8 mouse cellular contexts compared by ENCODE assay signal in the genomic region with DNA sequence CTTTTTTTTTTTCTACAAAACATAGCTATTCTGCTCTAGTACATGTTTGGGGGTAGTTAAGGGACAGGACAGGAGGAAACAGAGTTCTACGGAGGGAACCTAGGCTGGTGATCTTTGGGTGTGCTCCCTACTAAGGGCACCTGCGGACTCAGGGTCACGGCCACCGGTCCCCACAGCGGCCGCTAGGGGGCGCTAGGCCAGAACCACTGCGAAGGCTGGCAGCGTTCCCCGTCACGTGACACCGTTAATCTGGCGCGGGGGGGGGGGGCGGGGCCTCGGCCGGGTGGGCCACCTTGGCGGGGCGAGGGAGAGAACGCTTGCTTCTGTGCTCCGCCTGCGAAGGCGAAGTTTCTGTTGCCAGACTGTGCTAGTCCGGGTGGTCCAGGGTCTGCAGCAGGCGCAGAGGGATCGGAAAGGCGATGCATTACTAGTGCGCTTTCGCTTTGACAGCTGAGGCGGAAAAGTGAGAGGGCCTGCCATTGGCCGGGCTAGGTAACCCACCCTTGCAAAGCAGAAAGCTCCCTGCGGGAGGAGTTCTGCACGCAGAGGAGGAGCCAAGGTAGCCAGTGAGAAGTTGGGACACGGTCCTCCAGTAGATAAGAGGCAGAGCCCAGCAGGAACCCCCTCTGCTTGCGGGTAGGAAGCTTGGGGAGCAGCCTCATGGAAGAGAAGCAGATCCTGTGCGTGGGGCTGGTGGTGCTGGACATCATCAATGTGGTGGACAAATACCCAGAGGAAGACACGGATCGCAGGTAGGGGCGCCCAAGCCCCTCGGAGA. TPM values are rescaled to one million over a fixed set of nuclear protein-coding genes. Genes with fewer than 3 reads are reported as not detected.
DNase-seq lines count a peak whose midpoint lies in the region; ATAC-seq and TF ChIP-seq lines count a peak whose summit lies in the region.

A gene (plus strand): TSS at position 176 of the 778 bp plus-strand sequence.

- peak; percentile 97 to 98 for DNase-seq in B cell, adult 2 months
- peak; percentile 89 to 90 for DNase-seq in heart, adult 9 months (ENCODE audit: low spot score in 2 of 2)
- DNase-seq in kidney, adult 9 months, result peak; percentile 95
- DNase-seq in limb, embryonic 14.5 days (ENCODE audit: low spot score), result peak; percentile 90
- DNase-seq in spleen, adult 2 months (ENCODE audit: low read depth in 1 of 2, low spot score in 2 of 2), result peak; percentile 76 to 91

- H3K4me3 ChIP-seq in bone marrow macrophage, adult 2 months (ENCODE audit: insufficient read depth, low read length), result peak within 1 kb of the TSS; percentile 96
- peak within 1 kb of the TSS; percentile 53 for H3K4me3 ChIP-seq in embryonic facial prominence, embryonic 15.5 days (replicated peaks)
- peak within 1 kb of the TSS; percentile 42 for H3K4me3 ChIP-seq in limb, embryonic 14.5 days (replicated peaks; ENCODE audit: low read length)
- peak within 1 kb of the TSS; percentile 61 for H3K4me3 ChIP-seq in midbrain, embryonic 16.5 days (ENCODE audit: low read depth, low read length)
- peak within 1 kb of the TSS; percentile 77 for H3K4me3 ChIP-seq in spleen, adult 2 months (ENCODE audit: extremely low read depth, insufficient read depth, insufficient read length)

- 0 out of 2 replicates have a peak, but pooled peaks have one; percentile 3 for TF ChIP-seq POLR2A in bone marrow macrophage, adult 2 months (IDR thresholded peaks at IDR 0.05; ENCODE audit: borderline replicate concordance, low read depth, low read length)
- TF ChIP-seq POLR2A in limb, embryonic 14.5 days (IDR thresholded peaks at IDR 0.05; ENCODE audit: borderline replicate concordance, extremely low read depth, insufficient read depth, insufficient read length), result peak; percentile 53; the same call in 1 of the 2 replicates
- TF ChIP-seq POLR2A in spleen, adult 2 months (IDR thresholded peaks at IDR 0.05; ENCODE audit: low read depth, low read length), result no peak; the same call in 1 of the 2 replicates

- H3K4me2 ChIP-seq in embryonic facial prominence, embryonic 15.5 days (replicated peaks), result peak within 1 kb of the TSS; percentile 78
- peak within 1 kb of the TSS; percentile 79 for H3K4me2 ChIP-seq in limb, embryonic 14.5 days (replicated peaks; ENCODE audit: low read depth, low read length, severe bottlenecking)
- peak within 1 kb of the TSS; percentile 97 for H3K4me2 ChIP-seq in midbrain, embryonic 16.5 days (ENCODE audit: low read length)

- H3K4me1 ChIP-seq in bone marrow macrophage, adult 2 months (ENCODE audit: control insufficient read depth, insufficient read depth, low read length), result peaks cover 30% of the 10 kb centered on the region
- H3K4me1 ChIP-seq in embryonic facial prominence, embryonic 15.5 days, result peaks cover 61% of the 10 kb centered on the region
- H3K4me1 ChIP-seq in limb, embryonic 14.5 days (ENCODE audit: control insufficient read depth, insufficient read depth, low read length), result peaks cover 16% of the 10 kb centered on the region
- peaks cover 11% of the 10 kb centered on the region for H3K4me1 ChIP-seq in midbrain, embryonic 16.5 days (ENCODE audit: control insufficient read depth, insufficient read depth, low read length)
- peaks cover 3% of the 10 kb centered on the region; the same call in 1 of the 2 replicates for H3K4me1 ChIP-seq in spleen, adult 2 months (ENCODE audit: control insufficient read depth, insufficient read depth, insufficient read length)

- H3K9ac ChIP-seq in embryonic facial prominence, embryonic 15.5 days, result peak within 1 kb of the TSS; percentile 37
- H3K9ac ChIP-seq in limb, embryonic 14.5 days (ENCODE audit: low read depth, low read length, severe bottlenecking), result peak within 1 kb of the TSS; percentile 58
- peak within 1 kb of the TSS; percentile 74 for H3K9ac ChIP-seq in midbrain, embryonic 16.5 days (ENCODE audit: low read depth, low read length)

- peak; percentile 82 for ATAC-seq in embryonic facial prominence, embryonic 15.5 days (ENCODE audit: insufficient number of reproducible peaks, low FRiP score, low TSS enrichment, low read depth)
- peak; percentile 88 for ATAC-seq in limb, embryonic 14.5 days (ENCODE audit: low FRiP score, low read depth)
- ATAC-seq in midbrain, embryonic 16.5 days, result peak; percentile 65

- no peaks in the 10 kb centered on the region for H3K9me3 ChIP-seq in embryonic facial prominence, embryonic 15.5 days (replicated peaks)
- no peaks in the 10 kb centered on the region for H3K9me3 ChIP-seq in limb, embryonic 14.5 days (ENCODE audit: control insufficient read depth, low read length)
- no peaks in the 10 kb centered on the region for H3K9me3 ChIP-seq in midbrain, embryonic 16.5 days (replicated peaks; ENCODE audit: control insufficient read depth, low read length, poor library complexity, severe bottlenecking)

- WGBS in embryonic facial prominence, embryonic 15.5 days, result 2% methylated on average over 40 of the region's 40 CpGs
- WGBS in limb, embryonic 14.5 days, result under 1% methylated on average over 24 of the region's 40 CpGs
- WGBS in midbrain, embryonic 16.5 days, result 1% methylated on average over 35 of the region's 40 CpGs
- 1% methylated on average over 38 of the region's 40 CpGs for WGBS in spleen, adult 2 months

- peak within 1 kb of the TSS; percentile 90 for H3K27ac ChIP-seq in bone marrow macrophage, adult 2 months (ENCODE audit: insufficient read depth, low read depth, low read length)
- H3K27ac ChIP-seq in embryonic facial prominence, embryonic 15.5 days (replicated peaks), result peak within 1 kb of the TSS; percentile 90
- H3K27ac ChIP-seq in limb, embryonic 14.5 days (replicated peaks; ENCODE audit: low read depth, low read length), result peak within 1 kb of the TSS; percentile 80
- H3K27ac ChIP-seq in midbrain, embryonic 16.5 days (ENCODE audit: low read length), result peak within 1 kb of the TSS; percentile 67
- peak within 1 kb of the TSS; percentile 78 for H3K27ac ChIP-seq in spleen, adult 2 months (ENCODE audit: insufficient read depth, low read length)

- TF ChIP-seq CTCF in bone marrow macrophage, adult 2 months (IDR thresholded peaks at IDR 0.05; ENCODE audit: low read depth, low read length), result peak; percentile 82
- TF ChIP-seq CTCF in spleen, adult 2 months (IDR thresholded peaks at IDR 0.05; ENCODE audit: extremely low read depth, insufficient read depth, insufficient read length, insufficient replicate concordance), result peak; percentile 96

- peaks cover 45% of the 10 kb centered on the region for H3K36me3 ChIP-seq in embryonic facial prominence, embryonic 15.5 days
- H3K36me3 ChIP-seq in limb, embryonic 14.5 days (ENCODE audit: control insufficient read depth, insufficient read depth, low read length), result peaks cover 47% of the 10 kb centered on the region
- H3K36me3 ChIP-seq in midbrain, embryonic 16.5 days (ENCODE audit: control insufficient read depth, insufficient read depth, low read length), result no peaks in the 10 kb centered on the region
- H3K36me3 ChIP-seq in spleen, adult 2 months (ENCODE audit: control insufficient read depth, insufficient read depth, low read length), result no peaks in the 10 kb centered on the region

- H3K27me3 ChIP-seq in embryonic facial prominence, embryonic 15.5 days, result no peaks in the 10 kb centered on the region
- no peaks in the 10 kb centered on the region for H3K27me3 ChIP-seq in limb, embryonic 14.5 days (ENCODE audit: control insufficient read depth, insufficient read depth, low read length)
- H3K27me3 ChIP-seq in midbrain, embryonic 16.5 days (ENCODE audit: control insufficient read depth, insufficient read depth, low read depth, low read length), result no peaks in the 10 kb centered on the region
- no peaks in the 10 kb centered on the region for H3K27me3 ChIP-seq in spleen, adult 2 months (ENCODE audit: control insufficient read depth, insufficient read depth, low read length)

RNA-seq across cellular contexts. Expression of the gene that starts here (rescaled TPM):
- polyA plus RNA-seq in bone marrow macrophage, adult 2 months (2012; ENCODE audit: insufficient read depth, insufficient read length, missing spikeins), result 29.8 and 38.9 TPM in 2 replicates
- polyA plus RNA-seq in embryonic facial prominence, embryonic 15.5 days (2015; fragmentation: Nextera tagmentation; extraction: Ambion mirVana), result 23.8 and 25.6 TPM in 2 replicates
- polyA plus RNA-seq in limb, embryonic 14.5 days (2012; rRNA removed), result 29.5 and 37.8 TPM in 2 replicates
- polyA plus RNA-seq in limb, embryonic 14.5 days (2014; fragmentation: Nextera tagmentation; extraction: Ambion mirVana), result 29.7 and 31.3 TPM in 2 replicates
- polyA plus RNA-seq in midbrain, embryonic 16.5 days (2015; fragmentation: Nextera tagmentation; extraction: Ambion mirVana), result 9.6 and 9.9 TPM in 2 replicates
- 28.0 and 30.2 TPM in 2 replicates for polyA plus RNA-seq in spleen, adult 2 months (2012; rRNA removed)

Comparison
In these comparisons a context has a peak if more than half of its experiments do, and no peak if none do; other contexts are left out.
1. Peak in every context shown above with its lines: DNase-seq, ATAC-seq, H3K4me3 ChIP-seq and H3K27ac ChIP-seq.
2. H3K4me3 ChIP-seq: peak in every context shown above with its lines; median percentile 96 in bone marrow macrophage, adult 2 months; 77 in spleen, adult 2 months; 61 in midbrain, embryonic 16.5 days; 53 in embryonic facial prominence, embryonic 15.5 days; 42 in limb, embryonic 14.5 days.